Mouse (Mus musculus): ENCODE data around the gene Cfdp1. TPM values are rescaled to one million over a fixed set of nuclear protein-coding genes. Genes with fewer than 3 reads are reported as not detected.
A peak's percentile ranks its signal among the peaks of the same experiment; 100 is the strongest.

Cfdp1 gene
- polyA plus RNA-seq, 1 experiment from 2014 or later: 89.5 TPM

GRCm38 (mm10) chr8:111890911-111891303, 36.8 kb upstream of the Cfdp1 start:
- 67% methylated on average over 6 of the region's 6 CpGs for WGBS
- Histone ChIP-seq H3K4me2 (replicated peaks; ENCODE audit: low read depth) (no peak overlapping the region), H3K36me3 (ENCODE audit: control insufficient read depth, insufficient read depth) (no peaks in the 10 kb centered on the region), H3K27me3 (replicated peaks; ENCODE audit: control insufficient read depth, insufficient read depth, low read length) (peaks cover 23% of the 10 kb centered on the region), H3K9me3 (ENCODE audit: control insufficient read depth) (no peaks in the 10 kb centered on the region), H3K4me1 (replicated peaks; ENCODE audit: control insufficient read depth, insufficient read depth, low read length) (0 out of 2 replicates have a peak, but pooled peaks cover 6% of the 10 kb centered on the region), H3K27ac (ENCODE audit: low read depth, low read length) (no peak overlapping the region), H3K4me3 (ENCODE audit: low read depth, low read length) (no peak overlapping the region), H3K9ac (ENCODE audit: low read depth, low read length) (no peak overlapping the region)
- ATAC-seq: no peak
- TF ChIP-seq CTCF (IDR thresholded peaks at IDR 0.05; ENCODE audit: low read depth): no peak

- no peak overlapping the region for H3K9ac ChIP-seq (ENCODE audit: low read depth, low read length)
- no peak for ATAC-seq
- 0 out of 2 replicates have a peak, but pooled peaks cover 6% of the 10 kb centered on the region for H3K4me1 ChIP-seq (replicated peaks; ENCODE audit: control insufficient read depth, insufficient read depth, low read length)
- no peak for TF ChIP-seq CTCF (IDR thresholded peaks at IDR 0.05; ENCODE audit: low read depth)
- 18% methylated on average over 86 of the region's 86 CpGs for WGBS
- H3K9me3 ChIP-seq (ENCODE audit: control insufficient read depth): no peaks in the 10 kb centered on the region
- H3K4me2 ChIP-seq (replicated peaks; ENCODE audit: low read depth): peak overlapping the region; percentile 37
- H3K27ac ChIP-seq (ENCODE audit: low read depth, low read length): no peak overlapping the region
- peaks cover 23% of the 10 kb centered on the region for H3K27me3 ChIP-seq (replicated peaks; ENCODE audit: control insufficient read depth, insufficient read depth, low read length)
- H3K4me3 ChIP-seq (ENCODE audit: low read depth, low read length): peak overlapping the region; percentile 21
- no peaks in the 10 kb centered on the region for H3K36me3 ChIP-seq (ENCODE audit: control insufficient read depth, insufficient read depth)
Observed at GRCm38 (mm10) chr8:111889931-111890910, 36.1 kb upstream of the Cfdp1 start.

- no peak overlapping the region for H3K4me3 ChIP-seq (ENCODE audit: low read depth, low read length)
- TF ChIP-seq CTCF (IDR thresholded peaks at IDR 0.05; ENCODE audit: low read depth): no peak
- H3K4me1 ChIP-seq (replicated peaks; ENCODE audit: control insufficient read depth, insufficient read depth, low read length): 0 out of 2 replicates have a peak, but pooled peaks cover 6% of the 10 kb centered on the region
- H3K27ac ChIP-seq (ENCODE audit: low read depth, low read length): no peak overlapping the region
- ATAC-seq: no peak
- no peak overlapping the region for H3K4me2 ChIP-seq (replicated peaks; ENCODE audit: low read depth)
- 34% methylated on average over 7 of the region's 7 CpGs for WGBS
- no peak overlapping the region for H3K9ac ChIP-seq (ENCODE audit: low read depth, low read length)
- H3K9me3 ChIP-seq (ENCODE audit: control insufficient read depth): no peaks in the 10 kb centered on the region
- H3K36me3 ChIP-seq (ENCODE audit: control insufficient read depth, insufficient read depth): no peaks in the 10 kb centered on the region
- H3K27me3 ChIP-seq (replicated peaks; ENCODE audit: control insufficient read depth, insufficient read depth, low read length): peaks cover 23% of the 10 kb centered on the region
Observed at GRCm38 (mm10) chr8:111888091-111888650, 34.1 kb upstream of the Cfdp1 start.

GRCm38 (mm10) chr8:111887479-111887878, 33.4 kb upstream of the Cfdp1 start:
- no peak overlapping the region for H3K4me2 ChIP-seq (replicated peaks; ENCODE audit: low read depth)
- H3K9ac ChIP-seq (ENCODE audit: low read depth, low read length): no peak overlapping the region
- TF ChIP-seq CTCF (IDR thresholded peaks at IDR 0.05; ENCODE audit: low read depth): no peak
- ATAC-seq: no peak
- no peaks in the 10 kb centered on the region for H3K9me3 ChIP-seq (ENCODE audit: control insufficient read depth)
- H3K4me3 ChIP-seq (ENCODE audit: low read depth, low read length): no peak overlapping the region
- 0 out of 2 replicates have a peak, but pooled peaks cover 4% of the 10 kb centered on the region for H3K4me1 ChIP-seq (replicated peaks; ENCODE audit: control insufficient read depth, insufficient read depth, low read length)
- WGBS: 86% methylated on average over 1 of the region's 1 CpGs
- H3K27ac ChIP-seq (ENCODE audit: low read depth, low read length): no peak overlapping the region
- no peaks in the 10 kb centered on the region for H3K36me3 ChIP-seq (ENCODE audit: control insufficient read depth, insufficient read depth)
- H3K27me3 ChIP-seq (replicated peaks; ENCODE audit: control insufficient read depth, insufficient read depth, low read length): peaks cover 23% of the 10 kb centered on the region

- Histone ChIP-seq H3K4me2 (replicated peaks; ENCODE audit: low read depth) (no peak overlapping the region), H3K27ac (ENCODE audit: low read depth, low read length) (no peak overlapping the region), H3K9ac (ENCODE audit: low read depth, low read length) (no peak overlapping the region), H3K27me3 (replicated peaks; ENCODE audit: control insufficient read depth, insufficient read depth, low read length) (no peaks in the 10 kb centered on the region), H3K4me1 (replicated peaks; ENCODE audit: control insufficient read depth, insufficient read depth, low read length) (no peaks in the 10 kb centered on the region), H3K4me3 (ENCODE audit: low read depth, low read length) (no peak overlapping the region), H3K36me3 (ENCODE audit: control insufficient read depth, insufficient read depth) (no peaks in the 10 kb centered on the region), H3K9me3 (ENCODE audit: control insufficient read depth) (no peaks in the 10 kb centered on the region)
- no peak for TF ChIP-seq CTCF (IDR thresholded peaks at IDR 0.05; ENCODE audit: low read depth)
- no peak for ATAC-seq
- whole genome bisulfite sequencing: 73% methylated on average over 4 of the region's 4 CpGs
Observed at GRCm38 (mm10) chr8:111883615-111884014, 29.5 kb upstream of the Cfdp1 start.

- TF ChIP-seq CTCF (IDR thresholded peaks at IDR 0.05; ENCODE audit: low read depth): peak; percentile 92
- Histone ChIP-seq H3K4me2 (replicated peaks; ENCODE audit: low read depth) (no peak overlapping the region), H3K9ac (ENCODE audit: low read depth, low read length) (no peak overlapping the region), H3K4me1 (replicated peaks; ENCODE audit: control insufficient read depth, insufficient read depth, low read length) (no peaks in the 10 kb centered on the region), H3K27me3 (replicated peaks; ENCODE audit: control insufficient read depth, insufficient read depth, low read length) (no peaks in the 10 kb centered on the region), H3K27ac (ENCODE audit: low read depth, low read length) (no peak overlapping the region), H3K4me3 (ENCODE audit: low read depth, low read length) (no peak overlapping the region), H3K9me3 (ENCODE audit: control insufficient read depth) (no peaks in the 10 kb centered on the region), H3K36me3 (ENCODE audit: control insufficient read depth, insufficient read depth) (no peaks in the 10 kb centered on the region)
- no peak for ATAC-seq
- WGBS: 4% methylated on average over 2 of the region's 2 CpGs
Observed at GRCm38 (mm10) chr8:111881591-111881990, 27.5 kb upstream of the Cfdp1 start.

Data from intestine, postnatal 0 days (tissue).